Mouse (Mus musculus): ENCODE measurements around the gene Foxf1. TPM values are rescaled to one million over a fixed set of nuclear protein-coding genes. Genes with fewer than 3 reads are reported as not detected.
A peak's percentile ranks its signal among the peaks of the same experiment; 100 is the strongest.

Foxf1 gene
- polyA plus RNA-seq, 1 experiment from 2014 or later: 9.5 TPM

- peak overlapping the region; percentile 81 for H3K27ac ChIP-seq (replicated peaks)
- ATAC-seq (ENCODE audit: extremely low read depth, insufficient number of reproducible peaks, low FRiP score, low TSS enrichment): no peak
- peak overlapping the region; percentile 70 for H3K9ac ChIP-seq
- H3K36me3 ChIP-seq: peaks cover 12% of the 10 kb centered on the region; the same call in 1 of the 2 replicates
- peaks cover 69% of the 10 kb centered on the region for H3K4me1 ChIP-seq
- peaks cover 99% of the 10 kb centered on the region for H3K27me3 ChIP-seq (replicated peaks)
- peak overlapping the region; percentile 67 for H3K4me2 ChIP-seq
- peak overlapping the region; percentile 46 for H3K4me3 ChIP-seq
- H3K9me3 ChIP-seq: no peaks in the 10 kb centered on the region
- 6% methylated on average over 17 of the region's 17 CpGs for WGBS
Observed at GRCm38 (mm10) chr8:121124547-121125239, 40.5 kb downstream of the Foxf1 start.

- H3K4me1 ChIP-seq: peaks cover 67% of the 10 kb centered on the region
- no peaks in the 10 kb centered on the region for H3K9me3 ChIP-seq
- peak overlapping the region; percentile 46 for H3K4me3 ChIP-seq
- peak overlapping the region; percentile 70 for H3K9ac ChIP-seq
- 1% methylated on average over 36 of the region's 36 CpGs for WGBS
- peak; percentile 34; the same call in 1 of the 2 replicates for ATAC-seq (ENCODE audit: extremely low read depth, insufficient number of reproducible peaks, low FRiP score, low TSS enrichment)
- H3K27me3 ChIP-seq (replicated peaks): peaks cover 99% of the 10 kb centered on the region
- H3K4me2 ChIP-seq: peak overlapping the region; percentile 67
- H3K36me3 ChIP-seq: peaks cover 12% of the 10 kb centered on the region; the same call in 1 of the 2 replicates
- peak overlapping the region; percentile 81 for H3K27ac ChIP-seq (replicated peaks)
Observed at GRCm38 (mm10) chr8:121125311-121125876, 41.2 kb downstream of the Foxf1 start.

- peak overlapping the region; percentile 46 for H3K4me3 ChIP-seq
- no peak for ATAC-seq (ENCODE audit: extremely low read depth, insufficient number of reproducible peaks, low FRiP score, low TSS enrichment)
- H3K36me3 ChIP-seq: peaks cover 10% of the 10 kb centered on the region; the same call in 1 of the 2 replicates
- H3K4me1 ChIP-seq: peaks cover 60% of the 10 kb centered on the region
- peak overlapping the region; percentile 67 for H3K4me2 ChIP-seq
- H3K9me3 ChIP-seq: no peaks in the 10 kb centered on the region
- peak overlapping the region; percentile 70 for H3K9ac ChIP-seq
- WGBS: 13% methylated on average over 6 of the region's 6 CpGs
- peak overlapping the region; percentile 81; the same call in 1 of the 2 replicates for H3K27ac ChIP-seq (replicated peaks)
- H3K27me3 ChIP-seq (replicated peaks): peaks cover 99% of the 10 kb centered on the region
Observed at GRCm38 (mm10) chr8:121126191-121126590, 42.0 kb downstream of the Foxf1 start.

- no peak for ATAC-seq (ENCODE audit: extremely low read depth, insufficient number of reproducible peaks, low FRiP score, low TSS enrichment)
- Histone ChIP-seq H3K9me3 (no peaks in the 10 kb centered on the region), H3K4me1 (peaks cover 58% of the 10 kb centered on the region), H3K4me3 (peak overlapping the region; percentile 46), H3K4me2 (peak overlapping the region; percentile 67), H3K36me3 (0 out of 2 replicates have a peak, but pooled peaks cover 7% of the 10 kb centered on the region), H3K9ac (peak overlapping the region; percentile 33; the same call in 1 of the 2 replicates), H3K27me3 (replicated peaks) (peaks cover 95% of the 10 kb centered on the region), H3K27ac (replicated peaks) (no peak overlapping the region)
- WGBS: 14% methylated on average over 6 of the region's 6 CpGs
Observed at GRCm38 (mm10) chr8:121126694-121127093, 42.5 kb downstream of the Foxf1 start.

- no peak overlapping the region for H3K27ac ChIP-seq (replicated peaks)
- H3K4me1 ChIP-seq: peaks cover 52% of the 10 kb centered on the region
- ATAC-seq (ENCODE audit: extremely low read depth, insufficient number of reproducible peaks, low FRiP score, low TSS enrichment): no peak
- H3K4me2 ChIP-seq: peak overlapping the region; percentile 67; the same call in 1 of the 2 replicates
- peak overlapping the region; percentile 47; the same call in 1 of the 2 replicates for H3K4me3 ChIP-seq
- H3K9ac ChIP-seq: peak overlapping the region; percentile 33; the same call in 1 of the 2 replicates
- peaks cover 89% of the 10 kb centered on the region for H3K27me3 ChIP-seq (replicated peaks)
- H3K9me3 ChIP-seq: no peaks in the 10 kb centered on the region
- H3K36me3 ChIP-seq: 0 out of 2 replicates have a peak, but pooled peaks cover 1% of the 10 kb centered on the region
- 13% methylated on average over 11 of the region's 11 CpGs for WGBS
Observed at GRCm38 (mm10) chr8:121127291-121127701, 43.1 kb downstream of the Foxf1 start.

GRCm38 (mm10) chr8:121127756-121128375 is 43.7 kb downstream of the Foxf1 start, which contains the start of gene Foxl1:
Gene Foxl1, plus strand, starts transcription at chr8:121127940.
- WGBS: 5% methylated on average over 43 of the region's 43 CpGs
- Histone ChIP-seq H3K9me3 (no peaks in the 10 kb centered on the region), H3K4me2 (peak within 1 kb of the TSS; percentile 67), H3K27ac (replicated peaks) (no peak within 1 kb of the TSS), H3K36me3 (no peaks in the 10 kb centered on the region), H3K9ac (peak within 1 kb of the TSS; percentile 72), H3K4me1 (peaks cover 48% of the 10 kb centered on the region), H3K27me3 (replicated peaks) (peaks cover 83% of the 10 kb centered on the region), H3K4me3 (peak within 1 kb of the TSS; percentile 47)
- ATAC-seq (ENCODE audit: extremely low read depth, insufficient number of reproducible peaks, low FRiP score, low TSS enrichment): no peak

GRCm38 (mm10) chr8:121128531-121129264 is 44.5 kb downstream of the Foxf1 start:
- H3K27me3 ChIP-seq (replicated peaks): peaks cover 75% of the 10 kb centered on the region
- H3K4me2 ChIP-seq: peak overlapping the region; percentile 67
- WGBS: 6% methylated on average over 54 of the region's 55 CpGs
- no peaks in the 10 kb centered on the region for H3K9me3 ChIP-seq
- H3K36me3 ChIP-seq: no peaks in the 10 kb centered on the region
- peak overlapping the region; percentile 47 for H3K4me3 ChIP-seq
- no peak for ATAC-seq (ENCODE audit: extremely low read depth, insufficient number of reproducible peaks, low FRiP score, low TSS enrichment)
- no peak overlapping the region for H3K27ac ChIP-seq (replicated peaks)
- H3K4me1 ChIP-seq: peaks cover 48% of the 10 kb centered on the region
- H3K9ac ChIP-seq: peak overlapping the region; percentile 72

GRCm38 (mm10) chr8:121129265-121129940 is 45.2 kb downstream of the Foxf1 start:
- H3K36me3 ChIP-seq: no peaks in the 10 kb centered on the region
- no peaks in the 10 kb centered on the region for H3K9me3 ChIP-seq
- H3K4me1 ChIP-seq: peaks cover 45% of the 10 kb centered on the region
- no peak overlapping the region for H3K4me3 ChIP-seq
- no peak overlapping the region for H3K27ac ChIP-seq (replicated peaks)
- ATAC-seq (ENCODE audit: extremely low read depth, insufficient number of reproducible peaks, low FRiP score, low TSS enrichment): no peak
- H3K27me3 ChIP-seq (replicated peaks): peaks cover 68% of the 10 kb centered on the region
- H3K4me2 ChIP-seq: peak overlapping the region; percentile 67
- 32% methylated on average over 16 of the region's 16 CpGs for WGBS
- peak overlapping the region; percentile 72; the same call in 1 of the 2 replicates for H3K9ac ChIP-seq

- H3K9me3 ChIP-seq: no peaks in the 10 kb centered on the region
- H3K27me3 ChIP-seq (replicated peaks): peaks cover 58% of the 10 kb centered on the region
- no peak overlapping the region for H3K4me2 ChIP-seq
- H3K4me1 ChIP-seq: peaks cover 42% of the 10 kb centered on the region
- no peak overlapping the region for H3K9ac ChIP-seq
- H3K4me3 ChIP-seq: no peak overlapping the region
- ATAC-seq (ENCODE audit: extremely low read depth, insufficient number of reproducible peaks, low FRiP score, low TSS enrichment): no peak
- WGBS: 32% methylated on average over 5 of the region's 5 CpGs
- H3K27ac ChIP-seq (replicated peaks): no peak overlapping the region
- no peaks in the 10 kb centered on the region for H3K36me3 ChIP-seq
Observed at GRCm38 (mm10) chr8:121130522-121130921, 46.3 kb downstream of the Foxf1 start.

GRCm38 (mm10) chr8:121132961-121133513 is 48.9 kb downstream of the Foxf1 start:
- no peak overlapping the region for H3K9ac ChIP-seq
- H3K4me2 ChIP-seq: no peak overlapping the region
- no peak overlapping the region for H3K4me3 ChIP-seq
- ATAC-seq (ENCODE audit: extremely low read depth, insufficient number of reproducible peaks, low FRiP score, low TSS enrichment): no peak
- H3K36me3 ChIP-seq: peaks cover 14% of the 10 kb centered on the region
- peaks cover 32% of the 10 kb centered on the region for H3K27me3 ChIP-seq (replicated peaks)
- 74% methylated on average over 5 of the region's 5 CpGs for WGBS
- H3K4me1 ChIP-seq: peaks cover 23% of the 10 kb centered on the region
- no peak overlapping the region for H3K27ac ChIP-seq (replicated peaks)
- peaks cover 11% of the 10 kb centered on the region; the same call in 1 of the 2 replicates for H3K9me3 ChIP-seq

Measured in heart, embryonic 13.5 days (tissue).